Mouse (Mus musculus) limb, embryonic 13.5 days (tissue): Measurements from ENCODE around the gene Adamtsl1. TPM values are rescaled to one million over a fixed set of nuclear protein-coding genes. Genes with fewer than 3 reads are reported as not detected.

Experiments
- ATAC-seq: fragments of 200-750 bp; cut with Nextera tagmentation; 2 replicates; pipeline ENCODE4 v1.8.0; 2017; ENCODE audit warnings: low read depth, moderate number of reproducible peaks, moderate TSS enrichment; ENCODE audit not compliant: low FRiP score
- H3K27ac ChIP-seq: fragments of 300-500 bp; sonication (generic); 2 replicates; pipeline ENCODE4 v1.5.1; 2015; ENCODE audit warnings: inconsistent platforms, mild to moderate bottlenecking, moderate library complexity
- H3K27me3 ChIP-seq: fragments of 300-500 bp; sonication (generic); 2 replicates; pipeline ENCODE4 v1.6.1; 2015; ENCODE audit warnings: mild to moderate bottlenecking, inconsistent platforms
- H3K36me3 ChIP-seq: fragments of 300-500 bp; sonication (generic); 2 replicates; pipeline ENCODE4 v1.6.1; 2015; ENCODE audit warnings: inconsistent platforms, mild to moderate bottlenecking, moderate library complexity
- H3K4me1 ChIP-seq: fragments of 300-500 bp; sonication (generic); 2 replicates; pipeline ENCODE4 v1.6.1; 2015; ENCODE audit warnings: inconsistent platforms
- H3K4me2 ChIP-seq: fragments of 300-500 bp; sonication (generic); replicated peaks from 2 replicates; pipeline ENCODE4 v1.6.1; 2015; ENCODE audit warnings: inconsistent platforms, mild to moderate bottlenecking, moderate library complexity
- H3K4me3 ChIP-seq: fragments of 300-500 bp; sonication (generic); 2 replicates; pipeline ENCODE4 v1.5.1; 2015; ENCODE audit warnings: moderate library complexity, mild to moderate bottlenecking, inconsistent platforms
- H3K9ac ChIP-seq: fragments of 300-500 bp; sonication (generic); 2 replicates; pipeline ENCODE4 v1.6.1; 2015; ENCODE audit warnings: mild to moderate bottlenecking, inconsistent platforms
- H3K9me3 ChIP-seq: fragments of 300-500 bp; sonication (generic); 2 replicates; pipeline ENCODE4 v1.6.1; 2016; ENCODE audit warnings: inconsistent platforms
- WGBS: fragments of 180-500 bp; shearing (Covaris S2); methylation state at CpG from one replicate; pipeline ENCODE4 v1.1.7; 2015; 5-methylcytosine and 5-hydroxymethylcytosine counted together
- polyA plus RNA-seq: library from polyadenylated mRNA; unstranded; fragments of >200 nt; fragmentation: Nextera tagmentation; extraction: Ambion mirVana; gene quantifications from 2 replicates; pipeline ENCODE4 v1.2.1, GENCODE M21; 2015

Gene Adamtsl1
- polyA plus RNA-seq, 1 experiment from 2014 or later, result 53.2 TPM

GRCm38 (mm10) chr4:86309178-86309577 lies 795.2 kb downstream of the Adamtsl1 start:
- Histone ChIP-seq H3K36me3 (no peaks in the 10 kb centered on the region; the same call in 1 of the 2 replicates), H3K4me2 (no peak overlapping the region), H3K27me3 (no peaks in the 10 kb centered on the region), H3K4me1 (0 out of 2 replicates have a peak, but pooled peaks cover 6% of the 10 kb centered on the region), H3K9me3 (no peaks in the 10 kb centered on the region), H3K4me3 (no peak overlapping the region), H3K27ac (no peak overlapping the region), H3K9ac (no peak overlapping the region)
- WGBS, result 84% methylated on average over 2 of the region's 2 CpGs
- ATAC-seq, result no peak

- no peaks in the 10 kb centered on the region; the same call in 1 of the 2 replicates for H3K36me3 ChIP-seq
- no peak for ATAC-seq
- H3K27me3 ChIP-seq, result no peaks in the 10 kb centered on the region
- 0 out of 2 replicates have a peak, but pooled peaks cover 6% of the 10 kb centered on the region for H3K4me1 ChIP-seq
- H3K4me3 ChIP-seq, result no peak overlapping the region
- H3K9me3 ChIP-seq, result no peaks in the 10 kb centered on the region
- H3K27ac ChIP-seq, result no peak overlapping the region
- WGBS, result 68% methylated on average over 7 of the region's 7 CpGs
- no peak overlapping the region for H3K9ac ChIP-seq
- H3K4me2 ChIP-seq, result no peak overlapping the region
Measured at GRCm38 (mm10) chr4:86310806-86311730, 797.1 kb downstream of the Adamtsl1 start.

GRCm38 (mm10) chr4:86312366-86312765 lies 798.4 kb downstream of the Adamtsl1 start:
- H3K4me2 ChIP-seq, result no peak overlapping the region
- ATAC-seq, result no peak
- H3K27ac ChIP-seq, result no peak overlapping the region
- no peak overlapping the region for H3K4me3 ChIP-seq
- H3K9ac ChIP-seq, result no peak overlapping the region
- WGBS, result 98% methylated on average over 2 of the region's 2 CpGs
- H3K4me1 ChIP-seq, result 0 out of 2 replicates have a peak, but pooled peaks cover 6% of the 10 kb centered on the region
- no peaks in the 10 kb centered on the region for H3K9me3 ChIP-seq
- no peaks in the 10 kb centered on the region for H3K27me3 ChIP-seq
- no peaks in the 10 kb centered on the region for H3K36me3 ChIP-seq

DNA sequence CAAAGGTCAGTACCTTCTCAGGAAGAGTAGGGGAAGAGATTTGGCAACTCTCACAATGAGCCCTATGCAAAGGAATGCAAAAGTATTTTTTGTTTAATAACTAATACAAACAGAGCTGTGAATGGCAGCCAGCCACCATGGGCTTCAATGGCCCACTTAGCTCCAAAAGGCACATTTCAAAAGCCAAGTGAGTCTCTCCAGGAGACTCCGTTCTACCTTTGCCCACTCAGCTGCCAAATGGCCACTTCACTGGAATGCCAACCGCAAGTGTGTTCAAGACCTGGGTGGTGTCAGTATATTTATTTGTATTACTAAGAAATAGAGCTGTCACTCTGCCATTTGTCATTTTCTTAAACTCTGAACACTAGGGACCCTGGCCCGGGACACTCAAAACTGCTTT lies 800.5 kb downstream of the Adamtsl1 start:
- ATAC-seq, result no peak
- WGBS, result 85% methylated on average over 3 of the region's 3 CpGs
- Histone ChIP-seq H3K27me3 (no peaks in the 10 kb centered on the region), H3K4me2 (no peak overlapping the region), H3K4me3 (no peak overlapping the region), H3K36me3 (no peaks in the 10 kb centered on the region), H3K9ac (no peak overlapping the region), H3K9me3 (no peaks in the 10 kb centered on the region), H3K4me1 (0 out of 2 replicates have a peak, but pooled peaks cover 6% of the 10 kb centered on the region), H3K27ac (no peak overlapping the region)

DNA sequence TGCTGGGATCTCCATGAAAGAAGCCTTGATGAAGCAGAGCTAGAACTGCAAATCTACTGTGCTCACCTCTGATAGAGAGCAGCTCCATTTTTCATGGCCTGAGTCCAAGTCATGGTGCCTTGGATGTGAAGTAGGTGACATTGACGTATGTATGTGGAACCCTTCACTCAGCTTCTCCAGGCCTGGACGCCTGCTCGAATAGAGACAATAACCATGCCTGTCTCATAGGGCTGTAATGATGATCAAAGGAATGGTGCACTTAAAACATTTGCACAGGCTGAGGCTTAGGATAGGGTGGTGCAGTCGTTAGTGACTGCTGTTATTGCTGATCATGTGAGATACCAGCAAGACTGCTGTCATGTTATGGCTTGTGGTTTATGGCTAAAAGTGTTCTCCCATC lies 801.1 kb downstream of the Adamtsl1 start:
- 56% methylated on average over 4 of the region's 4 CpGs for WGBS
- H3K4me1 ChIP-seq, result 0 out of 2 replicates have a peak, but pooled peaks cover 5% of the 10 kb centered on the region
- H3K36me3 ChIP-seq, result no peaks in the 10 kb centered on the region
- no peak overlapping the region for H3K4me3 ChIP-seq
- no peak overlapping the region for H3K27ac ChIP-seq
- ATAC-seq, result no peak
- no peaks in the 10 kb centered on the region for H3K27me3 ChIP-seq
- no peak overlapping the region for H3K4me2 ChIP-seq
- no peaks in the 10 kb centered on the region for H3K9me3 ChIP-seq
- H3K9ac ChIP-seq, result no peak overlapping the region

GRCm38 (mm10) chr4:86317916-86318542 lies 804.1 kb downstream of the Adamtsl1 start:
- 74% methylated on average over 3 of the region's 3 CpGs for WGBS
- Histone ChIP-seq H3K36me3 (peaks cover 4% of the 10 kb centered on the region; the same call in 1 of the 2 replicates), H3K9ac (no peak overlapping the region), H3K9me3 (no peaks in the 10 kb centered on the region), H3K27me3 (no peaks in the 10 kb centered on the region), H3K4me2 (no peak overlapping the region), H3K27ac (no peak overlapping the region), H3K4me3 (no peak overlapping the region), H3K4me1 (0 out of 2 replicates have a peak, but pooled peaks cover under 1% of the 10 kb centered on the region)
- ATAC-seq, result no peak

DNA sequence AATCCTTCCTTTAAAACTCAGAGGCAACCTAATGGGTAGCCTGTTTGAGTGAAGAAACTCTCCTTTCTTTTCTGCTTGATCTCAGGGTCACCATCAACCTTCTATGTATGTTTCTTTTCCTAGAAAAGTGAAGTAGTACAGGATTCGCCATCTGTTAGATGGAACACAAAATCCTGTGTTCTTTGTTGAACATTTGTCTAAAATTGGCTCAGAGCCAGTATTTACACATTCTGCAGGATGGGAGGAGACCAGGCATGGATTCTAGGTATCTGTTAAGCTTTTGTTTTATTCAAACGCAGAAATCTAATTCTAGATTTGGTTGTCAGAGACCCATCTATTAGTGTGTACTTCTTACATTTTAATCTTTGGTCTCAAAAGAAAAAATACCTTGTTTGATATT lies 811.4 kb downstream of the Adamtsl1 start:
- no peak overlapping the region for H3K27ac ChIP-seq
- H3K4me2 ChIP-seq, result no peak overlapping the region
- no peak overlapping the region for H3K9ac ChIP-seq
- H3K36me3 ChIP-seq, result peaks cover 7% of the 10 kb centered on the region; the same call in 1 of the 2 replicates
- H3K9me3 ChIP-seq, result no peaks in the 10 kb centered on the region
- no peak overlapping the region for H3K4me3 ChIP-seq
- peaks cover 34% of the 10 kb centered on the region for H3K4me1 ChIP-seq
- ATAC-seq, result no peak
- no peaks in the 10 kb centered on the region for H3K27me3 ChIP-seq
- 74% methylated on average over 2 of the region's 2 CpGs for WGBS

DNA sequence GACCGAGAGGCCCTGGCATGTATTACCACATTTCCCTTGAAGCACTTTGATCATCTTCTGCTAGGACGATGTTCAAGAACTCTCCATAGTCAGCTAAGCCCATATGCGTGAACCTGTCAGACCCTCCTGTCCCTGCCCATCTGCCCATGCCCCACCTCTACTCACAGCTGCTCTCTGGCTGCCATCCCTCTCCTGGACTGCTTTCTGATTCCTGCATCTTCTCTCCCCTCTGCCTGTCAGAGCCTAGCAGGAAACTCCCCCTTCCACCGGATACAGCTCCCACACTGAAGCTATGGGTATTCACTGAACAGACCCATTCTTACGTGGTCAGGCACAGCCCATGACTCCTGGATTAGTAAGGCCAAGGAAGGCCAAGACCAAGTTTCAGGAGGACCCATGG lies 812.0 kb downstream of the Adamtsl1 start:
- peaks cover 7% of the 10 kb centered on the region; the same call in 1 of the 2 replicates for H3K36me3 ChIP-seq
- H3K4me1 ChIP-seq, result peaks cover 34% of the 10 kb centered on the region
- no peak overlapping the region for H3K4me2 ChIP-seq
- no peak overlapping the region for H3K4me3 ChIP-seq
- no peaks in the 10 kb centered on the region for H3K9me3 ChIP-seq
- WGBS, result 76% methylated on average over 5 of the region's 5 CpGs
- H3K27ac ChIP-seq, result no peak overlapping the region
- H3K9ac ChIP-seq, result no peak overlapping the region
- H3K27me3 ChIP-seq, result no peaks in the 10 kb centered on the region
- ATAC-seq, result no peak

- Histone ChIP-seq H3K36me3 (peaks cover 7% of the 10 kb centered on the region; the same call in 1 of the 2 replicates), H3K4me2 (no peak overlapping the region), H3K27ac (no peak overlapping the region), H3K4me1 (peaks cover 34% of the 10 kb centered on the region), H3K9me3 (no peaks in the 10 kb centered on the region), H3K27me3 (no peaks in the 10 kb centered on the region), H3K9ac (no peak overlapping the region), H3K4me3 (no peak overlapping the region)
- 68% methylated on average over 8 of the region's 8 CpGs for WGBS
- ATAC-seq, result peak; percentile 62; the same call in 1 of the 2 replicates
Measured at GRCm38 (mm10) chr4:86326638-86327037, 812.7 kb downstream of the Adamtsl1 start.

DNA sequence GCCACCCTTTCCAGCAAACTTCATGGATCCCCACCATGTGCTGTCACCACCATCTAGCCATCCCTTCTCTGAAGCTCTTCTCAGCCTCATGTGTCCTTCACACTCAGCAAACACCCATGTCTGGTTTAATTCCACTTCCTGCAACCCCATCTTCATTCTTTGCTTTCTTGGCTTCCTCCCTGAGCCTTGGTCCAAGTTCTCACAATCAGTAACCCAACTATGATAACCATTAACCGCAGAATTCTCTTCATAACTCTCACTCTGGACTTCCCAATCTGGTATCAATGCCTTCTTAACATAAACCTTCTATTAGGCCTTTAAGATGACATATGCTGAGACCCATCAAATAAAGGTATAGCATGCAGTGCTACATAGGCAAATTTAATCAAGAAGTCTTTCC lies 815.5 kb downstream of the Adamtsl1 start:
- Histone ChIP-seq H3K27me3 (no peaks in the 10 kb centered on the region), H3K27ac (no peak overlapping the region), H3K9me3 (no peaks in the 10 kb centered on the region), H3K9ac (no peak overlapping the region), H3K4me3 (no peak overlapping the region), H3K36me3 (no peaks in the 10 kb centered on the region), H3K4me2 (no peak overlapping the region), H3K4me1 (peaks cover 25% of the 10 kb centered on the region)
- ATAC-seq, result no peak
- 92% methylated on average over 1 of the region's 1 CpGs for WGBS

DNA sequence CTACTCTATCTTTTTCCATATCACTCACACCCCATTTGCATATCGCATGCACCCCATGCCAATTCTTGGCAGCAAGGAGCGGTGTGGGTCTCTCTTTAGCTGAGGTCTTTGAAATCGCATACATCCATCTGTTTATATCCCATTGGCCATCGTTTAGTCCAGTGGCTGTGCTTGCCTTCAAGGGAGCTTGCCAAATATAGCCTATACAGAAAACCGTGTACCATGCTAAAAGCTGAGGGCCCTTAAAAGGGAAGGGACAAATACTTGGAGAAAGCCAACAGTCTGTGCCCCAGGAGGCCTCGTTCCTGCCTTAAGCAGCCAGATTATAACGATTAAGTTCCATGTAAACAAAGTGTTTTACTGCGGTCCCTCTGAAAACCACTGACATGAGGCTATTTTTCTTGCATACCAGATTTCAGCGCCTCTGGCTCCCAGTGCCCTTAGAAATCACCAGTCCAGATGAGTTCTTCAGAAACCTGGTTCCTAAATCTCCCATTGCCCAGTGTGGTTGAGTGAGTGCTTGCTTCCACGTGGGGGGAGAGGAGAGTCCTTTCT lies 822.0 kb downstream of the Adamtsl1 start:
- H3K4me3 ChIP-seq, result no peak overlapping the region
- no peak overlapping the region for H3K4me2 ChIP-seq
- no peaks in the 10 kb centered on the region for H3K9me3 ChIP-seq
- no peaks in the 10 kb centered on the region for H3K36me3 ChIP-seq
- H3K27ac ChIP-seq, result no peak overlapping the region
- H3K4me1 ChIP-seq, result peaks cover 29% of the 10 kb centered on the region
- WGBS, result 28% methylated on average over 10 of the region's 10 CpGs
- no peak overlapping the region for H3K9ac ChIP-seq
- no peak for ATAC-seq
- 0 out of 2 replicates have a peak, but pooled peaks cover 6% of the 10 kb centered on the region for H3K27me3 ChIP-seq

- Histone ChIP-seq H3K4me2 (no peak overlapping the region), H3K36me3 (peaks cover 11% of the 10 kb centered on the region), H3K9me3 (no peaks in the 10 kb centered on the region), H3K9ac (no peak overlapping the region), H3K27me3 (0 out of 2 replicates have a peak, but pooled peaks cover 6% of the 10 kb centered on the region), H3K4me1 (peaks cover 36% of the 10 kb centered on the region), H3K4me3 (no peak overlapping the region), H3K27ac (no peak overlapping the region)
- 68% methylated on average over 6 of the region's 6 CpGs for WGBS
- ATAC-seq, result no peak
Measured at GRCm38 (mm10) chr4:86337216-86337765, 823.3 kb downstream of the Adamtsl1 start.
